Mouse (Mus musculus) C2C12 (cell line): ENCODE measurements around the gene Vmn2r14.
"Not testable (repeated sequence)": the region's sequence is repeated elsewhere in the genome, so short reads cannot be mapped to it uniquely, and the experiment has no call there.

Experiments
- CEBPB ChIP-seq: IDR thresholded peaks from one replicate; pipeline ENCODE4 v1.6.1; 2011; ENCODE audit warnings: low read depth, mild to moderate bottlenecking, control low read depth, moderate library complexity
- CTCF ChIP-seq: IDR thresholded peaks from one replicate; pipeline ENCODE4 v1.5.1; 2011; ENCODE audit not compliant: control insufficient read depth, insufficient read depth, insufficient read length
- FOSL1 ChIP-seq: IDR thresholded peaks from one replicate; pipeline ENCODE4 v1.8.0; 2011; ENCODE audit warnings: mild to moderate bottlenecking, low read length; ENCODE audit not compliant: poor library complexity, insufficient read depth, severe bottlenecking
- MYOD1 ChIP-seq: IDR thresholded peaks from one replicate; pipeline ENCODE4 v1.6.1; 2011; ENCODE audit warnings: low read depth; ENCODE audit not compliant: control insufficient read depth, insufficient read length
- USF1 ChIP-seq: IDR thresholded peaks from one replicate; pipeline ENCODE4 v1.6.1; 2011; ENCODE audit warnings: low read depth, mild to moderate bottlenecking, control low read depth, moderate library complexity

DNA sequence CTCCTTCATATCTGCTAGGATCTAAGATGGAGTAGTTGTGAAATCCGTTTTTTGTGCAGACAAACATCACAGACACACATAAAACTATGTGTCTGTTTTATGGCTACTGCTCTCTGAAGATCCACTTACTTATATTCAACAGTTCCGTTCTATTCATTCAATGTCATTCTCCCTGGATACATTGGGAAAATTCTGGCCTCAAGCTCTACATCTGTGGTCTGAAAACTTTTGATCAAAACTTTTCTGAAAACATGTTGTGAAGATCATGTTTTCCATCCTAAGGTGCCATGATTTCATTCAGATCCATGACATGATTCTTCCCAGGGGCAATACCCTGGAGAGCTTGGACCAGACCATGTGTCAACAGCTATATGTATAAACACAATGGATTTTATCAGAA lies 32.4 kb downstream of the Vmn2r14 start, which contains the start of gene Vmn2r13:
- TF ChIP-seq USF1, CTCF, MYOD1, CEBPB, FOSL1: not testable (repeated sequence)
